Mouse (Mus musculus): ENCODE measurements around the gene Apol7a.

The Apol7a gene

GRCm38 (mm10) chr15:77370588-77370987 lies 28.3 kb downstream of the Apol7a start:
- no peak for DNase-seq

- no peak for DNase-seq
Observed at GRCm38 (mm10) chr15:77369981-77370380, 28.9 kb downstream of the Apol7a start.

- DNase-seq: no peak
Observed at GRCm38 (mm10) chr15:77368818-77369320, 30.0 kb downstream of the Apol7a start.

- DNase-seq: peak; percentile 97
Observed at GRCm38 (mm10) chr15:77368148-77368547, 30.8 kb downstream of the Apol7a start.

- DNase-seq: no peak
Observed at GRCm38 (mm10) chr15:77367504-77367903, 31.4 kb downstream of the Apol7a start.

- DNase-seq: peak; percentile 91
Observed at GRCm38 (mm10) chr15:77366706-77367484, 32.0 kb downstream of the Apol7a start.

- DNase-seq: no peak
Observed at GRCm38 (mm10) chr15:77365700-77366570, 33.0 kb downstream of the Apol7a start.

GRCm38 (mm10) chr15:77364026-77364425 lies 34.9 kb downstream of the Apol7a start:
- DNase-seq: no peak

GRCm38 (mm10) chr15:77363578-77363977 lies 35.3 kb downstream of the Apol7a start:
- no peak for DNase-seq

- DNase-seq: no peak
Observed at GRCm38 (mm10) chr15:77362952-77363351, 36.0 kb downstream of the Apol7a start.

GRCm38 (mm10) chr15:77359905-77360304 lies 39.0 kb downstream of the Apol7a start:
- no peak for DNase-seq

GRCm38 (mm10) chr15:77359486-77359885 lies 39.4 kb downstream of the Apol7a start:
- DNase-seq: no peak

- no peak for DNase-seq
Observed at GRCm38 (mm10) chr15:77359084-77359483, 39.8 kb downstream of the Apol7a start.

GRCm38 (mm10) chr15:77358320-77359040 lies 40.4 kb downstream of the Apol7a start:
- DNase-seq: peak; percentile 82

- peak; percentile 51 for DNase-seq
Observed at GRCm38 (mm10) chr15:77356248-77356810, 42.6 kb downstream of the Apol7a start.

GRCm38 (mm10) chr15:77354848-77355551 lies 43.9 kb downstream of the Apol7a start:
- DNase-seq: no peak

GRCm38 (mm10) chr15:77354496-77354847 lies 44.4 kb downstream of the Apol7a start:
- DNase-seq: no peak

GRCm38 (mm10) chr15:77353764-77354163 lies 45.1 kb downstream of the Apol7a start:
- DNase-seq: no peak

- no peak for DNase-seq
Observed at GRCm38 (mm10) chr15:77352863-77353262, 46.0 kb downstream of the Apol7a start.

- DNase-seq: no peak
Observed at GRCm38 (mm10) chr15:77350117-77350516, 48.8 kb downstream of the Apol7a start.

GRCm38 (mm10) chr15:77348146-77348545 lies 50.8 kb downstream of the Apol7a start:
- no peak for DNase-seq
